Mouse (Mus musculus): ENCODE measurements around the gene Nxpe5.

DNA sequence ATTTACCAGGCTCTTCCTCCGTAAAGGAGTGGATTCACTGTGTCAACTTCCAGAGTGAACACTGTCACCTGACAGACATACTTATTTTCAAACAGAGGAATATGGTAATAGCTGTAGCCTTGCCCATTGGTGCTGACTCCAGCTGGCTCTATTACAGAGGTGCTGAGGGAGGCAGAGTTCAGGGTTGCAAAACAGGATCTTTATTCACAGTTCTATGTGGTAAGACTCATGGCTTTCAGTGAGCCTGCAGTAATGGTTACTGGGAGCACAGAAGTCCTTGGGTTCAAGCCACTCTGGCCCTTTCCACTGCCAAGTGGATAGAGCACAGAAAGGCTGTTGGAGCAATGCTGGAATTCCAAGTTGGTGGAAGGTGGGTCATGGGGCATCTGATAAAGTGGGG, 18.4 kb upstream of the Nxpe5 start:
- no peak for TF ChIP-seq MYOD1 (IDR thresholded peaks at IDR 0.05; ENCODE audit: control insufficient read depth, insufficient read length, low read depth)
- no peak for TF ChIP-seq CTCF (IDR thresholded peaks at IDR 0.05; ENCODE audit: control insufficient read depth, insufficient read depth, insufficient read length)
- no peak for TF ChIP-seq USF1 (IDR thresholded peaks at IDR 0.05; ENCODE audit: low read depth)
- TF ChIP-seq MAX (IDR thresholded peaks at IDR 0.05): no peak
- TF ChIP-seq MYOG (IDR thresholded peaks at IDR 0.05; ENCODE audit: control insufficient read depth, extremely low read depth, insufficient read length): no peak
